Mouse (Mus musculus): ENCODE data around the gene Prn.

GRCm38 (mm10) chr2:131905025-131905424 is 4.7 kb upstream of the Prn start:
- no peak for TF ChIP-seq CTCF (IDR thresholded peaks at IDR 0.05; ENCODE audit: low read depth)
- no peak for TF ChIP-seq EP300 (IDR thresholded peaks at IDR 0.05; ENCODE audit: low read depth)
